Mouse (Mus musculus) brain, embryonic 14.5 days (tissue): ENCODE data around the gene Gm45837.

ENCODE experiments used
- CTCF ChIP-seq: fragments of 200-500 bp; IDR thresholded peaks from 2 replicates; pipeline ENCODE4 v1.5.1; 2012; ENCODE audit warnings: inconsistent platforms, mild to moderate bottlenecking, moderate library complexity, borderline replicate concordance; ENCODE audit not compliant: insufficient read depth, insufficient read length; ENCODE audit errors: extremely low read depth
- POLR2A ChIP-seq: fragments of 200-500 bp; IDR thresholded peaks from 2 replicates; pipeline ENCODE4 v1.6.1; 2012; ENCODE audit warnings: mild to moderate bottlenecking, inconsistent platforms, borderline replicate concordance; ENCODE audit not compliant: poor library complexity, insufficient read depth, insufficient read length, severe bottlenecking; ENCODE audit errors: extremely low read depth

DNA sequence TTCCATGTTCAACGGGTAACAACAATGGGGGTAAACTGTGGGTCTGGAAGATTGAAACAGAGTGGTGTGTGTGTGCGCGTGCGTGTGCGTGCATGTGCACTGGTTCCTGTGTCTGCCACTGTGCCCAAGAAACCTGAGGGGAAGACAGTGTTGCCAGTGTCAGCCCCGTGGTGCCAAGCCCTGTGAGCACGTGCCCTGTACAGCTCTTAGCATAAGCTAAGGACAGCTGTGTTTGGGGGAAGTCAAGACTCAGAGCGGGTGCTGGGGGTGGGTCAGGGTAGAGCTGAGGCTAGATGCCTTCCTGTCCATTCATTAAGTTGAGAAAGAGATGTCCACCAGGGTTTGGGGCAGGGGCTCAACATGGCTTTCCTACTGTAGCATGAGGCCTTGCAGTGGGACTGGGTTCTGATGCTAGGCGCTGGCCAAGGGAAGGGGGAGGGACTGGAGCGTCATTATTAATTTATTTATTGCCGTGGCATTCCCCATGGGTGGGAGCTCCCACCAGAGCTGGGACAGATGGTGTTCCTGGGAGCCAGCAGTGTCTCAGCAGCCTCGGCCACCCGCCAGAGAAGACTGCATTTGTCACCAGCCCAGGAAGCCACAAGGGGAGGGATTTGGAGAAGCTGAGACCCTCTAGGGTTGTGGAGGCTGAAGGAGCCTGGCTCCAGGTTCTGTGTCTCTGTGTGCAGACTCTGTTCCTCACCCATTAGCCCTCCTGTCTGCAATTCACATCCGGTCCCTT, 51.8 kb downstream of the Gm45837 start:
- TF ChIP-seq POLR2A (no peak), CTCF (no peak)
